Mouse (Mus musculus): ENCODE results near the gene Cgrrf1.
"Not testable (repeated sequence)": the region's sequence is repeated elsewhere in the genome, so short reads cannot be mapped to it uniquely, and the experiment has no call there.

The Cgrrf1 gene

GRCm38 (mm10) chr14:46831837-46832333 lies at the start of gene Cgrrf1:
Gene Cgrrf1, plus strand, starts transcription at chr14:46832125.
- DNase-seq (ENCODE audit: low spot score in 2 of 2) = peak; percentile 80 to 88

- no peak for DNase-seq (ENCODE audit: low spot score in 2 of 2)
Observed at GRCm38 (mm10) chr14:46782187-46782828, 49.6 kb upstream of the Cgrrf1 start.

- DNase-seq (ENCODE audit: low spot score in 2 of 2) = no peak
Observed at GRCm38 (mm10) chr14:46783327-46783926, 48.5 kb upstream of the Cgrrf1 start.

- DNase-seq (ENCODE audit: low spot score in 2 of 2) = no peak
Observed at GRCm38 (mm10) chr14:46785247-46785646, 46.7 kb upstream of the Cgrrf1 start.

GRCm38 (mm10) chr14:46787454-46787786 lies 44.5 kb upstream of the Cgrrf1 start:
- DNase-seq (ENCODE audit: low spot score in 2 of 2) = no peak

GRCm38 (mm10) chr14:46787787-46788504 lies 44.0 kb upstream of the Cgrrf1 start, which contains the start of gene Cnih1:
Gene Cnih1, minus strand, starts transcription at chr14:46788411.
- peak; percentile 80 to 92 for DNase-seq (ENCODE audit: low spot score in 2 of 2)

- DNase-seq (ENCODE audit: low spot score in 2 of 2) = no peak
Observed at GRCm38 (mm10) chr14:46788505-46788901, 43.4 kb upstream of the Cgrrf1 start.

GRCm38 (mm10) chr14:46790303-46790702 lies 41.6 kb upstream of the Cgrrf1 start:
- DNase-seq (ENCODE audit: low spot score in 2 of 2) = no peak

- no peak for DNase-seq (ENCODE audit: low spot score in 2 of 2)
Observed at GRCm38 (mm10) chr14:46790723-46791122, 41.2 kb upstream of the Cgrrf1 start.

GRCm38 (mm10) chr14:46794157-46794556 lies 37.8 kb upstream of the Cgrrf1 start:
- DNase-seq (ENCODE audit: low spot score in 2 of 2) = no peak

- no peak for DNase-seq (ENCODE audit: low spot score in 2 of 2)
Observed at GRCm38 (mm10) chr14:46800684-46801345, 31.1 kb upstream of the Cgrrf1 start.

- no peak for DNase-seq (ENCODE audit: low spot score in 2 of 2)
Observed at GRCm38 (mm10) chr14:46803259-46803658, 28.7 kb upstream of the Cgrrf1 start.

GRCm38 (mm10) chr14:46803791-46804190 lies 28.1 kb upstream of the Cgrrf1 start:
- DNase-seq (ENCODE audit: low spot score in 2 of 2) = peak in 1 of 2 experiments; percentile 5

- no peak for DNase-seq (ENCODE audit: low spot score in 2 of 2)
Observed at GRCm38 (mm10) chr14:46806186-46806585, 25.7 kb upstream of the Cgrrf1 start.

GRCm38 (mm10) chr14:46807927-46808326 lies 24.0 kb upstream of the Cgrrf1 start:
- no peak for DNase-seq (ENCODE audit: low spot score in 2 of 2)

- DNase-seq (ENCODE audit: low spot score in 2 of 2) = no peak
Observed at GRCm38 (mm10) chr14:46815640-46816039, 16.3 kb upstream of the Cgrrf1 start.

GRCm38 (mm10) chr14:46816916-46817622 lies 14.9 kb upstream of the Cgrrf1 start:
- no peak for DNase-seq (ENCODE audit: low spot score in 2 of 2)

GRCm38 (mm10) chr14:46818743-46819142 lies 13.2 kb upstream of the Cgrrf1 start:
- no peak for DNase-seq (ENCODE audit: low spot score in 2 of 2)

GRCm38 (mm10) chr14:46819961-46820360 lies 12.0 kb upstream of the Cgrrf1 start:
- not testable (repeated sequence) for DNase-seq (ENCODE audit: low spot score in 2 of 2)

GRCm38 (mm10) chr14:46821271-46821872 lies 10.6 kb upstream of the Cgrrf1 start:
- DNase-seq (ENCODE audit: low spot score in 2 of 2) = no peak
